Mouse (Mus musculus) spleen, adult 2 months (tissue): ENCODE data around the gene Pmpcb.

Source experiments
- CTCF ChIP-seq: fragments of 200-500 bp; IDR thresholded peaks from 2 replicates; pipeline ENCODE4 v1.5.1; 2011; ENCODE audit warnings: mild to moderate bottlenecking, inconsistent platforms; ENCODE audit not compliant: insufficient read depth, insufficient read length, insufficient replicate concordance; ENCODE audit errors: extremely low read depth
- POLR2A ChIP-seq: fragments of 200-500 bp; IDR thresholded peaks from 2 replicates; pipeline ENCODE4 v1.6.1; 2011; ENCODE audit warnings: low read depth, low read length, inconsistent platforms

DNA sequence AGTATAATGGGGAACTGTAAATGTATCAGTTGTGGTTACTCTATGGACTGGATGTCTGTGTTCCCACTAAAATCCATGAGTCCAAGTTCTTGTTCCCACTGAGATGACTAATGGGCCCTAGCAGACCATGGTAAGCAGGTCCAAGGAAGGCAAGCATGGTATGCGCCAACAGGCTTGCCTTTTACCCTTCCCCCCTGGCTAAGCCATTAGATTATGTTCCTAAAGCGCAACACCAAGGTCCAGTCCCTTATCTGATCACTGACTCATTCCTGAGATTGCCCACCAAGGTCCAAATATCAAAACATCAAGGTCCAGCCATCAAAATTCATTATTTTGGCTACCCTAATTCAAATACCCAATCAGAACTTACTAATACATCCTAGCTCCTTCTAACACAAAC, 17.7 kb upstream of the Pmpcb start:
- TF ChIP-seq CTCF (no peak), POLR2A (no peak)
